Mouse (Mus musculus): ENCODE results near the gene Epb41l1.

GRCm38 (mm10) chr2:156422631-156423030, 1.9 kb downstream of the Epb41l1 start:
- no peak for TF ChIP-seq CTCF (IDR thresholded peaks at IDR 0.05; ENCODE audit: low read depth)
- TF ChIP-seq EP300 (IDR thresholded peaks at IDR 0.05; ENCODE audit: low read depth): no peak

Data from liver, postnatal 0 days (tissue).